Mouse (Mus musculus) frontal cortex, postnatal 36 days (tissue): ENCODE data around the gene Foxl1.

ENCODE experiments used
- DNase-seq, 2 experiments: peaks; one replicate each; pipeline ENCODE4 v3.0.0; 2022; ENCODE audit warnings: low spot score in 2 of 2

Gene Foxl1

DNA sequence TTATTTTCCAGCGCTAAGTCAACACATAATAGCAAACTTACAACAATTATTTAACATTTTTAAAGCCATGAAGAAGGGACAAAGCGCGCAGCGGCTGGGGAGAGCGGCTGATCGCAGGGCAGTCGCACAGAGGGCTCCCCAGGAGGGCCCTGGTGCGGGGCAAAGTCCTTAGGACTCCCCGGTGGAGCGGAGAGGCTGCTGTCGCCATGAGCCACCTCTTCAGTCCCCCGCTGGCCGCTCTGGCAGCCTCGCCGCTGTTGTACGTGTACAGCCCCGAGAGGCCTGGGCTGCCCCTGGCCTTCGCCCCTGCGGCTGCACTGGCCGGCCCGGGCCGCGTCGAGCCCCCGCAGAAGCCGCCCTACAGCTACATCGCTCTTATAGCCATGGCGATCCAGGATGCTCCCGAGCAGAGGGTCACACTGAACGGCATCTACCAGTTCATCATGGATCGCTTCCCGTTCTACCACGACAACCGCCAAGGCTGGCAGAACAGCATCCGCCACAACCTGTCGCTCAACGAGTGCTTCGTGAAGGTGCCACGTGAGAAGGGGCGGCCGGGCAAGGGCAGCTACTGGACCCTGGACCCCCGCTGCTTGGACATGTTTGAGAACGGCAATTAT, at the start of gene Foxl1:
Gene Foxl1, plus strand, starts transcription at position 185 of the 620 bp plus-strand sequence.
- DNase-seq: no peak

- DNase-seq: no peak
Observed at GRCm38 (mm10) chr8:121078721-121079120, 49.0 kb upstream of the Foxl1 start.

DNA sequence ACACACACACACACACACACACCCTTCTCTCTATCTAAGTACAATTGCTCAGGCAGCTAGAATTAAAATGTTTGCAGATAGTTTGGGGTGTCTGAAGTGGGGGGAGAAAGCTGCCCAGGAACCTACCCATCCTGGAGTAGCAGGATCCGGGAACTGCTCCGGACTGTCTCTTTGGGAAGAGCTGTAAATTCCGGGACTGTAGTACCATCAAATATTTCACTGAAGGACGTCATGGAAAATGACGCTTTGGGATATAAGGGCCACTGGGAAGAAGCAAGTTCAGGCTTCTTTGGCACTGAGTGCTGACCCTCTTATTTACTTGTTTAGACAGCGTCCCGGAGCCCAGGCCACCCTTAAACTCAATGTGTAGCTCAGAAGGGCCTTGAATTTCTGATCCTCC, 48.5 kb upstream of the Foxl1 start:
- no peak for DNase-seq

DNA sequence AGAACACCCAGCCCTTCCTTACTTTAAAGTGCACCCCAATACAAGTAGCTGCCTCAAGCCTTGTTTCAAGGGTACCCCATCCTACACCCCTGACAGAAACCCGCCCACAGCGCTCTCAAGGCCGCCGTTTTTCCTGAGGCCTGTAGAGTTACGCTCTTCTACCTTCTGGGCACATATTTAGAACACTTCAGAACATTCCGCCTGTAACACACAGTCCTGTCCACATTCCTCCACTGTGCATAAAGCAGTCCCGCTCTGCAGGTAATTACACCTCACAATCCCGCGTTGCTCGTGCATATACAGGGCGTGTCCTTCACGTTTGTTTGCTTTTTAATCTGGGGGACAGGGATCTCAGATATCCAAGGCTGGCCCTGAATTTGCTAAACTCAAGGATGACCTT, 47.8 kb upstream of the Foxl1 start:
- DNase-seq: no peak

DNA sequence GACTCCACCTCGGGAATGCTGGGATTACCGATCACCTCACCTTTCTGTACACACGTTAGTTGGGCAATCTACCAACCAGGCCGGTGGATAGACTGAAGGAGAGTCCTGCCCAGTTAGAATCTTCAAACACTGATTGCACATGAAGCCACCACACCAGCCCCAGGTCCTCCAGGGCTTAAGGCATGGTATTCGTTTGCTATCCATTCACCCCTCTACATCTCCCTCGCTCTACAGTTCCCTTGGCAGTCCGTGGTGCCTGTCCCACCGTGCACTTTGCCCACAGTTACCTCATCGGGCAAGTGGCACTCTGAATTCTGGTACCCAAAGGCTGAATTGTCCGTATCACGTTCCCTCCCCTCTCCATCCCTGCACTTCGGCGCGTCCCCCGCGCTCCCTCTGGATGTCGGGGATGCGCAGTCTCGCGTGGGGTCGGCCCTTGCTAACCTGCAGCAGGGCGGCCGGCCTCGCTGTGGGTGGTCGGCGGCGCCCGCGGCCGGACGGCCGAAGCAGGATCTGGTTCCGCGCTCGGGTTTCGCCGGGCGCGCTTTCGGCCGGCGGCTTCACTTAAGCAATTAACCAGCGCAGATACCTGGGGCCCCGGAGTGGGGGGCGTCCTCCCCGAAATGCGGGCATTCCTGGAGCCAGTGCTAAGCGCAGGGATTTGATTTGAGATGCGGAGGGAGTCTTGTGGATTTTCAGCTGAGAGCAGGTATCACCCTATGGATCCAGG, 47.2 kb upstream of the Foxl1 start:
- no peak for DNase-seq

DNA sequence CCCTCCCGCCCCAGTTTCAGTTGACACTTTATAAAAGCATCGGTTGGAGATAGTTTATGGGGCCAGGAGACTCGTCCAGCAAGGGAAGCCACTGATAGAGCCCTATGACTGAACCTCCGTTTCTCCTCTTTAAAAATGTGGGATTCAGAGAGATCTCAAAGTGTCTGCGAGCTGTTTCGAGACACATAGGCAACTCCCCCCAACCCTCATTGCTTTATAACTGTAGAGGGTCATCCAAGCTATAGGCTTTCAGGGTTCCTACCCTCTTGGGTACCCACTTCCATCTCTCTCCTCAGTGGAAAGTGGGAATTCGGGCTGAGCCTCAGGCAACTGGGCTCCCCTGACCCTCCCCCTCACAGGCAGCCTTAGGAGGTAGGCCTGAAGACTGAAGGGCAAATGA, 46.3 kb upstream of the Foxl1 start:
- no peak for DNase-seq

DNA sequence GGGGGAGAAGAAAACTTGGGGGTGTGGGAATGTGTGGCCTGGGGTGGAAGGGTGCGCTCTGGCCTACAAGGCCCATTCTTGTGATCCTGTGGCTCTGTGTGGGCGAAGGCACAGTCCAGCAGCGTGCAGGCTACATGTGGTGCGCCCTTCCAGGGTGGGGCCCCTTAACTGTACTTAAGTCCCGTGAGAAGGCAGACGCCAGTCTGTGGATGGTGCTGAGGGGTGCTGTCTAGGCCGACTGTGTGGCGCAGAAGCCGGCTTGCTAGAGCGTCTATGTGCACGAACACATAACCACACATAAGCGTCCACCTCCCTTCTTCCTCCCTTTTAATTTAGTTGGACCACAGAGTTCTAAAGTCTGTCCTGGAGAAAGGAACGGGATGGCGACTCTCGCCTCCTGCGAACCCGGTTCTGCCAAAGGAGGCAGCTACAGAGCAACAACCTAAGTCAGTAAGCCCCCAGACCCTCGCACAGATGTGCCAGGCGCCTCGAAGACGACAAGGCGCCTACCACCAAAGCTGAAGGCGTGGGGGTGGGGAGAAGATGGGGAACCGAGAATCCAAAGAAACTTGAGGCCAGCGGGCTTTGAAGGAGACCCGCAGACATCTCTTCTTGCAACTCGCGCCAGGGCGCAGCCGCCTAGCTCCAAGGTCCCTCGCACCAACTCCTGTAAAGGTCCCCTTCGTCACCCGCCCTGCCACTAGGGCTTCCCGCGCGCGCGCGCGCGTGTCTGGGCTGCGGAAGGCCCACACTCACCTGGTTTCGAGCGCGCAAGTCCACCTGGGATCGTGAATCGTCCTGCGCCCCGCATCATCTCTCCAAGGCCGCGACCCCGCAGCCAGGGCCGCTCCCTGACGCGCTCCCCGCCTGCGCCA, 45.3 kb upstream of the Foxl1 start:
- DNase-seq: no peak

DNA sequence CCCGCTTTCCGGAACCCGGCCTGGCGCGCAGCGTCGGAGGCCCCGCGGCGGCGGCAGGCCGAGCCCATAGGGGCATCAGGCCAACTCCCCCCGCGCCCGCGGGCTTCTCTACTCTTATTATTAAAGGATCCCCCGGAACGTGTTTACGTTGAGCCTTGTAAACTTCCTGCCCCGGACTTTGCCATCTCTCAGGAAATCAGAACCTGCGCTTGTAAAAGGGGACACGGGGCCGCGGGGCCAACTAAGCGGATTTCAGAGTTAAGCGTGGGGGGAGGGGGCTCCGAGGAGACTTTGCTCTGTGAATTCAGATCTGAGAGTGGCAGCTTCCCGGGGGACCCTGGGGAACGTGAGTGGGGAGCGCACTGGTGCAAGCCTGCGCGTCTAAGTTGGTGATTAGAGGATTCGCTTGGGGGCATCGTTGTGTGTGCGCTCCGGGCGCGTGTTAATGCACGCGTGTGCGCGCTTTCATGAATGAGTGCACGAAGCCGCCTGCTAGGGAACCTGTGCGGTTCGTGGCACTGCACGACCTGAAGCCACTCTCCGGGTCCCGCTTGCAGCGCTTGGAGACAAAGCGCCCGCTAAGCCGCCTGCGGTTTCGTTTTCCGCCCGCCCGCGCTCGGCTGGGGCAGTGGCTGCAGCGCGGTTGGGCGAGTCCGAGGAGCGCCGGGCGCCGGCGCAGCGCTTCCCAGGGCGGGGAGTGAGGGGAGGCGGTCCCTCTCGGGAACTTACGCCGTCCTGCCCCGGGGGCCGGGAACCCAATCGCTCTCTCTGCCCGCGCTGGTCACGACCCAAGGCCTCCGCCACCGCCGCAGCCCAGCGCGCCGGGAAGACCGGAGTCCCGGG, 44.4 kb upstream of the Foxl1 start:
- DNase-seq: no peak

DNA sequence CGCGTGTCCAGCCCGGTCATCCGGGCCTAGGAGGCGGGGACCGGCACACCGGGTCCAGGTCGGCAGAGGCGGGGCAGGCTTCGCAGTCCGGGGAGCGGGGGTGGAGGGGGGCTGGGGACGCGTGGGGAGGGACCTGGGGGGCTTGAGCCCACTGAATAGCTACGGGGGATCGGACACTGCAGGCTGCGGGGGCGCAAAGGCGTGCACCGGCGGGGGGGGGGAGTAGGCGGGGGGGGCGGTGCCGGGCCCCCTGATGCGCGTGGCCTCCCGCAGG, 43.9 kb upstream of the Foxl1 start:
- DNase-seq: no peak

GRCm38 (mm10) chr8:121084210-121084951, 43.4 kb upstream of the Foxl1 start, which contains the start of gene Foxf1:
TSS of gene Foxf1 (plus strand) at chr8:121084386.
- no peak for DNase-seq

GRCm38 (mm10) chr8:121085011-121085410, 42.7 kb upstream of the Foxl1 start:
- DNase-seq: no peak

- no peak for DNase-seq
Observed at GRCm38 (mm10) chr8:121085561-121085960, 42.2 kb upstream of the Foxl1 start.

GRCm38 (mm10) chr8:121086004-121086900, 41.5 kb upstream of the Foxl1 start:
- no peak for DNase-seq

DNA sequence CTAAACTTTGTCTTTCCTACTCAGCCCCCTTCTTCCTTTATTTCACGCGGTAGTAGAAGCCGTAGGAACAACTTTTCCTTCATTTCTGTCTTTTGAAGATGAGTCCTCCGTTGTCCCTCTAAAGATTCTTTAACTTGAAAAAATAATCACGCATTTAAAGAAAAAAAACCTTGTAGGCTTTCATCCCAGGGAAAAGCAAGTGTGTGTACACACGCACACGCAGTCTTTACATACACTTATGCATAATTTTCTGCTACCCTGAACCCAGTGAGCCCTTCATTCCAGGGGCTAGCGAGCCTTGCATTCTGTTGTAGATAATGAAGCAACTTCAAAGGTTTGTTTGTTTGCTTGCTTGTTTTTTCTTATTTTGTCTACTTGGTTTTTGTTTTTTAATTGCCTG, 39.5 kb upstream of the Foxl1 start:
- DNase-seq: no peak

DNA sequence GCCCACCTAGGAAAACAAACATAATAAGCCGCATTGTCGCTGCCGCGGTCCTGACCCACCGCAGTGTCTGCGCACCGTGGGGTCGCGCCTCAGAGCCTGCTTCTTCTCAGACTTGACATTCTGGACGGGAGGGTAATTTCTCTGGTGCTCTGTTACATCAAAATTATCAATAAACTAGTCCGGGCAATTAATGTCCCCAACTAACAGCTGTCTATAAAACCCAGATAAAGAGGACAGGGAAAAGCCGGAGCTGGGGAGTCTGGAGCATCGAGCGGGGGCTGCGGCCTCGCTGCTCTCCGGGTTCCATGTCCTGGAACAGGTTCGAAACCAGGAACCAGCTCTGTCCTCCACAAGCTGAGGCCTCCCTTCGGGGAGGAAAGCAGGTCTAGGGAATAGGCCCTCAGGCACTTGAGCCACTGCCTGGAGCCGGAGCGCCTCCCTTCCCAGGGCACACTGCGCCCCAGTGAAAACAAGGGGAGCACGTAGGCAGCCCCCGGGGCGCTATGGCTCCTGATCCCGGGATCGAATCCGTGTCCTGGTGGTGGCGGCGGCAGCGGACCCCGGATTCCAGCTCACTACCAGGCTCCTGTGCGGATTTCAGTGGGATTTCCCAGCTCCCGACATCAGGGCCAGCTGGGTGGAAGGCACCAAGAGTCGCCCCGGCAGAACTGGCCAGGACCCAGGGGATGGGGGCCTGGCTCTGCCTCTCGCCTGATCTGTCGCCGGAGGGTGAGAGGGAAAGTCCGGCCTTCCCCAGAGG, 38.7 kb upstream of the Foxl1 start:
- no peak for DNase-seq

GRCm38 (mm10) chr8:121089631-121090380, 37.9 kb upstream of the Foxl1 start:
- no peak for DNase-seq

DNA sequence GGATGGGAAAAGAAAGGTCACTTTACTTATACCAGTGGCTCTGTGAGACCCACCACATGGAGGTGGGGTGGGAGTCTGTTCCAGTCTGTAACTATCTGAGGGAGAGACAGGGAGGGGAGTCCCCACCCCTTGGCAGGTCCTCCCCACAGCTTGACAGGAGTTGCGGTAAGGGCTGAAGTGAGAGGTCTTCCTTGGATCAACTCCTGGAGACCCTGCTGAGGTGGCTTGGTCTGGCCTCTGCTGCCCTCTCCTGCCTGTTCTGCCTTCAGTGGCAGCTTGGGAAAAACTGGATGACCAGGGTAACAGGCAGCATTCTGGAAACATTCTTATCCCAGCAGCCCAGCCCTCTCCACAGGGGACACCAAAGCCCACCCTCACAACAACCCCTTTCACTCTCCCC, 37.0 kb upstream of the Foxl1 start:
- DNase-seq: no peak

GRCm38 (mm10) chr8:121092141-121092540, 35.6 kb upstream of the Foxl1 start:
- DNase-seq: no peak

DNA sequence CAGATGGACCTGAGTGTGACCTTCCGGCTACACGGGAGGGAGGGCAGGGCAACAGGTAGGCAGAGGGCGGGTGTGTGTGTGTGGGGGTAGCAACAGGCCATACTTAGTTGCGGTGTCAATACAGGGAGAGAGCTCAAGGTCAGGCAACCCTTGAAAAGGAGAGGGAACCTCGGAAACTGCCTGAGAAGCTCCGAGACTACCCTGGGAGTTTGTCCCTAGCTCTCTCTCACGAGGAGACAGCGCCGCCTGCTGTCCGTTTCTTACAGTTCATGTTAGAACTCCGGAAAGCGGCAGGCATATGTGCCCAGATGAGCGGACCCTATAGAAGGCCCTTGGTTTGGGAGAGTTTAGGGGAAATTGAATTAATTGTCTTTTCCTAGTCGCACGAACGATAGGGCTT, 35.1 kb upstream of the Foxl1 start:
- peak; percentile 82 to 86 for DNase-seq
